Mouse (Mus musculus) cerebellum, adult 2 months (tissue): Measurements from ENCODE around the gene Mars.

Source experiments
- CTCF ChIP-seq: fragments of 200-500 bp; IDR thresholded peaks from 2 replicates; pipeline ENCODE4 v1.5.1; 2011; ENCODE audit warnings: low read depth, mild to moderate bottlenecking, control low read depth, low read length, moderate library complexity, borderline replicate concordance; ENCODE audit not compliant: insufficient read depth
- POLR2A ChIP-seq: fragments of 200-500 bp; IDR thresholded peaks from 2 replicates; pipeline ENCODE4 v1.6.1; 2011; ENCODE audit warnings: low read length, control low read depth, borderline replicate concordance; ENCODE audit not compliant: insufficient read depth

- peak; percentile 16; the same call in 1 of the 2 replicates for TF ChIP-seq CTCF
- TF ChIP-seq POLR2A: no peak
These were observed 37.4 kb upstream of the Mars start for GRCm38 (mm10) chr10:127348957-127349356.
